Mouse (Mus musculus): Measurements from ENCODE around the gene Cdhr1. TPM values are rescaled to one million over a fixed set of nuclear protein-coding genes. Genes with fewer than 3 reads are reported as not detected.

Cdhr1 gene
- polyA plus RNA-seq, 1 experiment from 2014 or later: 0.04 TPM

DNA sequence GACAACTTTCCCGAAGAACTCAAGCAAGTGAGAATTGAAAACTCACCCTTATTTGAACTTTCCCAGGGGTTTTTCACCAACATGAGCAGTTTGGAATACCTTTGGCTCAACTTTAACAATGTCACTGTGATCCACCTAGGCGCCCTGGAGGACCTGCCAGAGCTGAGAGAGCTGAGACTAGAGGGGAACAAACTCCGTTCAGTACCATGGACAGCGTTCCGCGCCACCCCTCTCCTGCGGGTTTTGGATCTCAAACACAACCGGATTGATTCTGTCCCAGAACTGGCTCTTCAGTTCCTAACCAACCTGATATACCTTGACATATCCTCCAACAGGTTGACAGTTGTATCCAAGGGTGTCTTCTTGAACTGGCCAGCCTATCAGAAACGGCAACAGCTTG, 29.6 kb downstream of the Cdhr1 start:
- no peak for TF ChIP-seq CTCF (IDR thresholded peaks at IDR 0.05)
- ChIA-PET POLR2A (no interaction called here), CTCF (no interaction called here)
- DNase-seq (ENCODE audit: low read depth, low spot score) (peak; percentile 12), ATAC-seq (no peak)
- H3K27me3 ChIP-seq: no peaks in the 10 kb centered on the region
- in situ Hi-C loops (cut with MboI; ENCODE audit: low pct_unique_long_range_greater_than_20kb): no loop called here

DNA sequence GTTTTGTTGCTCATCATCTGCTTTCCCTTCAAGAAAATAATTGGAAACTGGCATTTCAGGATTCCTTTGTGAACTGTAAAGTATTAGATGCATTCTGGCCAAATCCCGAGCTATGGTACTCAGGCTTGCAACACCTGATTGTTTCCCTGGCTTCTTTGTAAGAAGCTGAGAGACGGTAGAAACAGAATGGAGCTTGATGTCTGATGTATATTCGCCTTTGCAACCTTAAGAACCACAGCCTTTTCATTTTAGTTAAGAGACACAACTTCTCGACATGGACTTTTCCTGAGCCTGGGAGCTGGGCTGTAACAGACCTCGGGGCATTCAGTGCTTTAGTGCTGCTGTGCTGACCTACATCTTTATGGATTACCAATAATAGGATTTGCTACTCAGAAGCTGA, 30.5 kb downstream of the Cdhr1 start, which contains the start of gene Lrit2:
Gene Lrit2, plus strand, starts transcription at position 301 of the 400 bp plus-strand sequence.
- in situ Hi-C loops (cut with MboI; ENCODE audit: low pct_unique_long_range_greater_than_20kb): no loop called here
- POLR2A ChIA-PET: no interaction called here

DNA sequence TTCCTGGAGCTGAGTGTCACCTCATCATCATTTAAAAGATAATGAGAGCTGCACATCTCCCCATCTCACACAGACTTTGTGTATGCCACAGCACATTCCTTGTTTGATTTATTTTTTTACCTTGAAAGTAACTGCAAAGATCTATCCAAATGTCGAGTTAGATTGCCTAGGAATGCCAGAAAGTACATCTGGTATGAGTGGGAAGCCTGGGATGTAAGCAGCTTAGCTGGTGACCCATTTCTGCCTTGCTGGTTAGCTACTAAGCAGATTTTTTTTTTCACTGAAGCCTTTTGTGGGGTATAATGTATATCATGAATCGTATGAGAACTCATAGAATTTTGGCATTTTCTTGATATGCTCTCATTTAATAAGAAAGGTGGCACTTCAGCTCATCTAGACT, 31.5 kb downstream of the Cdhr1 start:
- no peak for TF ChIP-seq CTCF (IDR thresholded peaks at IDR 0.05)
- ATAC-seq (no peak), DNase-seq (ENCODE audit: low read depth, low spot score) (no peak)
- ChIA-PET POLR2A (no interaction called here), CTCF (no interaction called here)
- in situ Hi-C loops (cut with MboI; ENCODE audit: low pct_unique_long_range_greater_than_20kb): no loop called here
- H3K27me3 ChIP-seq: no peaks in the 10 kb centered on the region

More for the DNA sequence above, 30.5 kb downstream of the Cdhr1 start, which contains the start of gene Lrit2:
- H3K27me3 ChIP-seq: no peaks in the 10 kb centered on the region
- no peak for DNase-seq (ENCODE audit: low read depth, low spot score)
- CTCF ChIA-PET: no interaction called here
- no peak for TF ChIP-seq CTCF (IDR thresholded peaks at IDR 0.05)
- no peak for ATAC-seq

DNA sequence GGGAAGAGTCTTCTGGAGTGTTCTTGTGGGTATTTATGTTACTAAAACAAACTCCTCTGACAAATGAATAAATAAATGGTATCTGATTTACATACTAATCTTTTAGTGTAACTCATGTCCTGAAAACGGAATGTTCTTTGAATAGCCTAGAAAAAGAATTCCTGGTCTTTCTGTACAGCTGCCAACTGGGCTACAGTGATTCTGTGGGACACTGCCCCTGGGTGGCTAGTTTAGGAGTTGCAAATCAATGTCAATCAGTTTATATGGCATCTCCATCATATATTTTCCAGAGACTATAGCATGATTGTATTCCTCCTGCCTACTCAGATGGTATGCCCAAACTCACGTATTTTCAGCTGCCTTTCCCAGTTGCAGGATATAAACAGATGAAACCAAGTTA, 33.3 kb downstream of the Cdhr1 start:
- in situ Hi-C loops (cut with MboI; ENCODE audit: low pct_unique_long_range_greater_than_20kb): no loop called here

DNA sequence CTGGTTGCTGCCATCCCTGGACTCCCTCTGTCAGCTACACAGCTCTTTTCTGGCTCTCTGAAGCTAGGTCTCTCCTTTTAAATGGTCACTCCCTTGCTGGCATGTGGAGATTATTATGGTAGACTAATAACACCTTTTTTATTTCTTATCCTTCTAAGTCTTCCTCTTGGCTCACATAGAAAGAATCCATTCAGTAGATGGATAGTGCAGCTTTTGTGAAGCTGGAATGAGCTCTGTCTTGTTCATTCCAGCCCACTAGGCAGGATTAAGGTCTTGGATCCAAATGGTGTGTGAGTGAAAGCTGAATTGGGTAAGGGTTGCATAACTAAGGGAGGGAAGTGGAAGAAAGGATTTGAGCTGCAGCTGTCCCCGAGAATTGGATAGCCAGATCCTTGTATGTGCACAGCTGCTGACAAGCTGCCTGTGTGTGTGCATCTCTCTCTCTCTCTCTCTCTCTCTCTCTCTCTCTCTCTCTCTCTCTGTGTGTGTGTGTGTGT, 49.2 kb downstream of the Cdhr1 start, which contains the start of gene Rgr:
Gene Rgr, minus strand, starts transcription at position 51 of the 497 bp plus-strand sequence.
- TF ChIP-seq CTCF (IDR thresholded peaks at IDR 0.05): no peak
- ChIA-PET POLR2A (no interaction called here), CTCF (interaction anchor here (0.9 kb wide), 1 partner anchor 193 kb away, joined by 3 read pairs; no protein-coding TSS in a partner anchor)
- no peaks in the 10 kb centered on the region for H3K27me3 ChIP-seq
- in situ Hi-C loops (cut with MboI; ENCODE audit: low pct_unique_long_range_greater_than_20kb): no loop called here
- ATAC-seq: no peak
- DNase-seq (ENCODE audit: low read depth, low spot score): no peak

More for the DNA sequence above, 33.3 kb downstream of the Cdhr1 start:
- CTCF ChIA-PET: no interaction called here
- TF ChIP-seq CTCF (IDR thresholded peaks at IDR 0.05): no peak
- POLR2A ChIA-PET: no interaction called here
- H3K27me3 ChIP-seq: peaks cover 3% of the 10 kb centered on the region
- no peak for DNase-seq (ENCODE audit: low read depth, low spot score)
- no peak for ATAC-seq

DNA sequence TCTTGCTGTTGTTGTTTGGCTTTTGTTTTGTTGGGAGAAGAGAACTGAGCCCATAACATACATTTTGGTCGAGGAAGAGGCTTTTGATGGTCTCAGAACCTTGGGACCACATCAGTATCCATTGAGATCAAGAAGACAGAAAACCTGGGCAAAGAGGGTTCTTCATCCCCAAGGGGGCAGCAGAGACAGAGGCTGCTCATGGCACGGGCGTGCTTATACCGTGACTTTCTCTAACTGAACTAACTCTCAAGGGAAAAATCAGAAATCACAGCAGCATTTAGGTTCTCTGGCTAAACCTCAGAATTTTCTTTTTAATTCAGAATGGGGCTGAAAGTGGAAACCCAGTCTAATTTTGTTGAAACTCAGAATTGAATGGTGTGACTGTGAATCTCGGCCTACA, 63.7 kb downstream of the Cdhr1 start:
- no peak for TF ChIP-seq CTCF (IDR thresholded peaks at IDR 0.05)
- ChIA-PET POLR2A (no interaction called here), CTCF (interaction anchor here (1.0 to 3.1 kb wide), 7 partner anchors 23 to 172 kb away, joined by 3 to 36 read pairs (median 12); no protein-coding TSS in a partner anchor)
- in situ Hi-C loops (cut with MboI; ENCODE audit: low pct_unique_long_range_greater_than_20kb): no loop called here
- H3K27me3 ChIP-seq: peaks cover 4% of the 10 kb centered on the region
- no peak for ATAC-seq
- DNase-seq (ENCODE audit: low read depth, low spot score): no peak

DNA sequence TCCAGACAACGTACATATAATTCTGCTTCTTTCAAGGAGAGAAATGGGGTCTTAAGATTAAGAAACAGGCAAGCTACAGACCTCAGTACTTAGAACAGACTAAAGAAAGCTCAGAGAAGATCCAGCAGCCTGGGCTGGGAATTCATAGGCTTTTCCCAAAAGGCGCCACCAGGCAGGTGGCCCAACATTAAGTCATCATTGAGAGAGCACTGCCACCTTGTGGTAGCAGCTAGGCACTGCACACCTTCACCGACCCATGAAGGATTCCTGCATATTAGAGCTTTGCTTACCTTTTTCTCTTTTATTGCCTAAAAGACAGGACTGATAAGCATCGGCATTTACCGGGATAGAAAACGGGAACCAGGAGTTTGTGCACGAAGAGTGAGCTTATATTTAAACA, 64.9 kb downstream of the Cdhr1 start:
- POLR2A ChIA-PET: no interaction called here
- CTCF ChIA-PET: interaction anchor here (0.7 to 3.1 kb wide), 25 partner anchors 8 to 173 kb away, joined by 3 to 36 read pairs (median 5); partner anchors contain the start of gene Lrit1
- DNase-seq (ENCODE audit: low read depth, low spot score) (peak; percentile 1), ATAC-seq (peak; percentile 89)
- peak; percentile 90 for TF ChIP-seq CTCF (IDR thresholded peaks at IDR 0.05)
- in situ Hi-C loops (cut with MboI; ENCODE audit: low pct_unique_long_range_greater_than_20kb): no loop called here
- peaks cover 2% of the 10 kb centered on the region for H3K27me3 ChIP-seq

DNA sequence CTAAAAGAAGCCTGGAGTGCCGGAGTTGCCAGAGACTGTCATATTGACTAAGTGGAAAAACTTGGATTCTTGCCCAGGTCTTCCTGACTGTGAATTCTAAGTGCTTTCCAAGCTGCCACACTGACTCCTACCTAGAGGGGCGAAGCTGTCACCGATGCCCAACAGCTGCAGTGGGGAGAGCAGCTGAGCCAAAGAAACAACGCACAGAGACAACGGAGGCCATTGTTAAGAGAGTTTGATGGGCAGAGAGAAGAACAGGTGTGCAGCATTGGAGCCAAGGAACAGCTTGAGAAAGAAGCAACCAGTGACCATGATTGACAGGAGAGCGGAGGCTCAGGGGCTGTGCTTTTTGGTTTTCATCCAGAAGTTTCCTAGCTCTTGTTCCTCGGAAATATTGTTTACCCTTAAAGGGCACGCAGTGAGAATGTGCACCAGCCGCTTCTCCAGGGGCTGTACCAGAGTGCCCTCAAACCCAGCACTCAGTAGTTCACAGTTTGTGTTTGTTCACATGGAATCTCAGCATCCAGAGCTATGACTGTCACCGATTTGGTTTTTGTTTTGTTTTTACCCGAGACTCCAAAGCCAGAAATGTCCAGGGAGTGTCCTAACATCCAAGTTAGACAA, 65.6 kb downstream of the Cdhr1 start:
- ChIA-PET CTCF (interaction anchor here (1.2 to 3.1 kb wide), 17 partner anchors 9 to 172 kb away, joined by 3 to 36 read pairs (median 7); partner anchors contain the start of gene Lrit1), POLR2A (interaction anchor here (0.6 kb wide), 1 partner anchor 264 kb away, joined by 3 read pairs; no protein-coding TSS in a partner anchor)
- no peak for DNase-seq (ENCODE audit: low read depth, low spot score)

DNA sequence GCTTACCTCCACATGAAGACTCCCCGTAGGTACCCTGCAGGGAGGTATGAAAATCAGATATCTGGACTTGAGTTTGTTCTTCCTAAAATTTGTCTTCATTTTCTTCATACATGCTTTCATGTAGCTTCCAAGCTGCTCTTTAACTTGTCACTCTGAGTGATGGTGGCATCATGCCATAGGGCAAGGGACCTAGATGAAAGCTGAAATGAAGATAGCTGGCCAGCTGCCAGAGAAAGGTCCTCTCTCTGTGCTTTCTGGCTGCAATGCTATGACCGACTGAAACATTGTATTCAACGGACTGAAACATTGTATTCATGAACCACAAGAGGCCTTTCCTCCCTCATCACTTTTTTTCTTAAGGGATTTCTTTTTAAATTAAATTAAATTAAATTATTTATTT, 69.6 kb downstream of the Cdhr1 start:
- POLR2A ChIA-PET: no interaction called here
- DNase-seq (ENCODE audit: low read depth, low spot score) (no peak), ATAC-seq (no peak)
- in situ Hi-C loops (cut with MboI; ENCODE audit: low pct_unique_long_range_greater_than_20kb): no loop called here
- no peak for TF ChIP-seq CTCF (IDR thresholded peaks at IDR 0.05)
- H3K27me3 ChIP-seq: no peaks in the 10 kb centered on the region
- CTCF ChIA-PET: no interaction called here

More for the DNA sequence above, 65.6 kb downstream of the Cdhr1 start:
- in situ Hi-C loops (cut with MboI; ENCODE audit: low pct_unique_long_range_greater_than_20kb): no loop called here
- TF ChIP-seq CTCF (IDR thresholded peaks at IDR 0.05): no peak
- no peaks in the 10 kb centered on the region for H3K27me3 ChIP-seq
- ATAC-seq: no peak

DNA sequence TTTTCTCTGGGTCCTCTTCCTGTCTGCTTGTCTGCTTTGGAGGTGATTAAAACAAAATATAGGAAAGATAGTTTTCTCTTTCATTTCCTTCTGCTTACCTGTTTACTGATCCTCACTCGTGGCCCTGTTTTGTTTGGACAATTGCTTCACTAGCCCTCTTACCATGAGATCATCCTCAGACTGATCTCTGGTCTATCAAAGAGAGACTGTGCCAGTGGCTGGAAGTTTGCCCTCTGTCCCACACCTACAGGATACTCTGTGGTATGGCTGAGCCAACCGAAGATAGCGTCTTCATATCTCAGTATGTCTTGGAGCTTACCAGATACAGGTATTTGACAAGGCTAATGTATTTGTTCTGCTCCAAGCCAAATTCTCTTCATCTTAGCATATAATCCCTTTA, 70.2 kb downstream of the Cdhr1 start:
- CTCF ChIA-PET: no interaction called here
- TF ChIP-seq CTCF (IDR thresholded peaks at IDR 0.05): no peak
- H3K27me3 ChIP-seq: no peaks in the 10 kb centered on the region

More for the DNA sequence above, 70.2 kb downstream of the Cdhr1 start:
- DNase-seq (ENCODE audit: low read depth, low spot score) (no peak), ATAC-seq (no peak)
- in situ Hi-C loops (cut with MboI; ENCODE audit: low pct_unique_long_range_greater_than_20kb): no loop called here
- POLR2A ChIA-PET: no interaction called here

Other genes starting within 250 kb of the Cdhr1 start
- gene Ccser2, start 129.6 kb downstream of the Cdhr1 start, polyA plus RNA-seq (2021): 48.0 TPM
- gene Rgr, start 49.4 kb downstream of the Cdhr1 start, polyA plus RNA-seq (2021): not detected
- gene Lrit1, start 43.5 kb downstream of the Cdhr1 start, polyA plus RNA-seq (2021): not detected
- not detected for gene Lrit2, start 30.4 kb downstream of the Cdhr1 start, polyA plus RNA-seq (2021)
- not detected for gene 2610528A11Rik, start 15.7 kb upstream of the Cdhr1 start, polyA plus RNA-seq (2021)
- 377 TPM for gene Ghitm, start 36.9 kb upstream of the Cdhr1 start, polyA plus RNA-seq (2021)

Measured in Patski (cell line).